Mouse (Mus musculus) thymus, postnatal 0 days (tissue): ENCODE measurements at regions not wholly inside any gene's neighbourhood (a gene's known extent, or its start where the extent isn't known, plus 50 kb on each side); places are given as distances from the start of the nearest gene placed in this dataset.

Experiments used
- DNase-seq: peaks from one replicate; pipeline ENCODE4 v3.0.0-alpha.2; 2015; ENCODE audit warnings: low spot score

GRCm38 (mm10) chr10:122386748-122387147, 61.6 kb upstream of the Avpr1a start:
- DNase-seq = no peak

- no peak for DNase-seq
Observed at GRCm38 (mm10) chr10:122379661-122380344, 68.5 kb upstream of the Avpr1a start.

- DNase-seq = no peak
Observed at GRCm38 (mm10) chr10:122343291-122343690, 105.0 kb upstream of the Avpr1a start.

- no peak for DNase-seq
Observed at GRCm38 (mm10) chr10:122342356-122342755, 105.9 kb upstream of the Avpr1a start.

GRCm38 (mm10) chr10:122326851-122327250, 121.4 kb upstream of the Avpr1a start:
- no peak for DNase-seq

GRCm38 (mm10) chr10:122318886-122319285, 129.4 kb upstream of the Avpr1a start:
- DNase-seq = no peak

GRCm38 (mm10) chr10:122310646-122311193, 137.6 kb upstream of the Avpr1a start:
- no peak for DNase-seq

GRCm38 (mm10) chr10:122308691-122309090, 139.6 kb upstream of the Avpr1a start:
- DNase-seq = no peak

GRCm38 (mm10) chr10:122302259-122302658, 146.0 kb upstream of the Avpr1a start:
- no peak for DNase-seq

GRCm38 (mm10) chr10:122295921-122296425, 152.3 kb upstream of the Avpr1a start:
- no peak for DNase-seq

GRCm38 (mm10) chr10:122291611-122292010, 156.7 kb upstream of the Avpr1a start:
- no peak for DNase-seq

GRCm38 (mm10) chr10:122291091-122291490, 157.2 kb upstream of the Avpr1a start:
- no peak for DNase-seq

GRCm38 (mm10) chr10:122274885-122275284, 173.4 kb upstream of the Avpr1a start:
- no peak for DNase-seq

- no peak for DNase-seq
Observed at GRCm38 (mm10) chr10:122274181-122274580, 174.1 kb upstream of the Avpr1a start.

- DNase-seq = no peak
Observed at GRCm38 (mm10) chr10:122264070-122264469, 166.9 kb upstream of the Rxylt1 start.

- no peak for DNase-seq
Observed at GRCm38 (mm10) chr10:122259354-122259753, 162.2 kb upstream of the Rxylt1 start.

- no peak for DNase-seq
Observed at GRCm38 (mm10) chr10:122258711-122259110, 161.5 kb upstream of the Rxylt1 start.

GRCm38 (mm10) chr10:122231818-122232217, 134.6 kb upstream of the Rxylt1 start:
- no peak for DNase-seq

- no peak for DNase-seq
Observed at GRCm38 (mm10) chr10:122230746-122231145, 133.6 kb upstream of the Rxylt1 start.

GRCm38 (mm10) chr10:122225679-122226078, 128.5 kb upstream of the Rxylt1 start:
- DNase-seq = no peak

- no peak for DNase-seq
Observed at GRCm38 (mm10) chr10:122223076-122223475, 125.9 kb upstream of the Rxylt1 start.

- no peak for DNase-seq
Observed at GRCm38 (mm10) chr10:122217594-122217993, 120.4 kb upstream of the Rxylt1 start.

GRCm38 (mm10) chr10:122199791-122200190, 102.6 kb upstream of the Rxylt1 start:
- peak; percentile 44 for DNase-seq
